Mouse (Mus musculus) testis, adult 2 months (tissue): ENCODE results near the gene Kdm4a.

ENCODE experiments used
- CTCF ChIP-seq: fragments of 200-500 bp; IDR thresholded peaks from 2 replicates; pipeline ENCODE4 v1.5.1; 2012; ENCODE audit warnings: low read depth, mild to moderate bottlenecking, inconsistent platforms, low read length, moderate library complexity; ENCODE audit not compliant: control insufficient read depth, insufficient read depth, insufficient replicate concordance
- POLR2A ChIP-seq: fragments of 200-500 bp; IDR thresholded peaks from 2 replicates; pipeline ENCODE4 v1.6.1; 2012; ENCODE audit warnings: low read depth, mild to moderate bottlenecking, inconsistent platforms, low read length, moderate library complexity; ENCODE audit not compliant: control insufficient read depth

- no peak for TF ChIP-seq CTCF
- TF ChIP-seq POLR2A: no peak
Measured at GRCm38 (mm10) chr4:118137311-118137710, 42.5 kb downstream of the Kdm4a start.
